Mouse (Mus musculus): Measurements from ENCODE around the gene Lrrc42.

- TF ChIP-seq POLR2A (IDR thresholded peaks at IDR 0.05; ENCODE audit: borderline replicate concordance, low read depth, low read length) (no peak), CTCF (IDR thresholded peaks at IDR 0.05; ENCODE audit: low read depth, low read length) (no peak)
Observed at GRCm38 (mm10) chr4:107246040-107246439, 7.3 kb downstream of the Lrrc42 start.

Measured in bone marrow macrophage, adult 2 months (primary cell).